Mouse (Mus musculus) liver, postnatal 0 days (tissue): Measurements from ENCODE around the gene Rho.

Experiments used
- CTCF ChIP-seq: sonication (generic); IDR thresholded peaks from 2 replicates; pipeline ENCODE4 v1.5.1; 2016; ENCODE audit warnings: antibody characterized with exemption, low read depth
- EP300 ChIP-seq: IDR thresholded peaks from 2 replicates; pipeline ENCODE4 v1.6.1; 2016; ENCODE audit warnings: antibody characterized with exemption, low read depth, mild to moderate bottlenecking

DNA sequence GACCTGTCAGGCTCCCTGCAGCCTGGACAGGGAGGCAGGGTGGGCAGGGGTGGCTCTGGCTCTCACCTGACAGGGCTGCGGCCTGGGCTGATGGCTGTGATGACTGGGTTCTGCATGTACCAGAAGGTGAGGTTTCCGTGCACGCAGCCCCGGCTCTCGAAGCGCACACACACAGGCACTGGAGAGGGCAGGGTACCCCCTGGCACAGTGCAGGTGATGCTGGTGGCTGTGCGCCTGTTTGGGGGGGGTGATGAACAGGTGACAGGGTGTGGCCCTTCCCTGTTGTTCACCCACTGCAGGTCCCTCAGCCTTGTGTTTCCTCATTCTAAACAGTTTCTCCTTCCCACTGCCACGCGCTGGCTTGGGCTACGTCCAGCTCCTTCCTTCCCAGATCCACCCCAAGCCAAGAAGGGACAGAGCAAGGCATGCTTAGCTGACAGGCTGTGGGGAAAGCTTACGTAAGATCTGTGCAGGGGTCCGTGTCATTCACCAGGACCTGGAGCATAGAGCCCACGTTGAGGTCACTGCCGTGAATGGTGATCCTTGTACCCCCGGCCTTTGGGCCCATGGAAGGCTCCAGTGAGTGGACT, 35.8 kb downstream of the Rho start:
- TF ChIP-seq CTCF (no peak), EP300 (no peak)
